23 mouse cellular contexts compared by ENCODE assay signal in genomic region chr13:37876836-37877235, GRCm38 (mm10).
DNase-seq lines count a peak whose midpoint lies in the region; ATAC-seq and TF ChIP-seq lines count a peak whose summit lies in the region.
"Had no signal": no experiment of that assay in that cellular context is flagged by ENCODE, and none has a peak within 500 bp of the region (broad histone marks: within the 10 kb centered on the region; RNA-seq: fewer than 3 reads in every experiment).

No protein-coding gene starts in this region.

- H3K9me3 ChIP-seq in liver, embryonic 16.5 days (replicated peaks; ENCODE audit: control insufficient read depth, low read length): no peaks in the 10 kb centered on the region
- H3K9me3 ChIP-seq: embryonic facial prominence, embryonic 10.5 days; forebrain, embryonic 10.5 days; heart, embryonic 13.5 days; limb, embryonic 12.5 days; midbrain, embryonic 13.5 days; neural tube, embryonic 12.5 days had no signal

- 45% methylated on average over 4 of the region's 4 CpGs for WGBS in liver, embryonic 16.5 days (ENCODE audit: insufficient replicate concordance)

- no peak overlapping the region for H3K9ac ChIP-seq in liver, embryonic 16.5 days (ENCODE audit: low read depth, low read length)
- H3K9ac ChIP-seq: heart, embryonic 13.5 days; limb, embryonic 12.5 days; lung, embryonic 14.5 days; midbrain, embryonic 13.5 days; neural tube, embryonic 12.5 days had no signal

- no peaks in the 10 kb centered on the region for H3K36me3 ChIP-seq in liver, embryonic 16.5 days (ENCODE audit: control insufficient read depth, insufficient read depth)
- H3K36me3 ChIP-seq: embryonic facial prominence, embryonic 10.5 days; forebrain, embryonic 10.5 days; heart, embryonic 13.5 days; limb, embryonic 12.5 days; midbrain, embryonic 13.5 days; neural tube, embryonic 12.5 days had no signal

- H3K4me1 ChIP-seq in brown adipose tissue, adult 24 weeks (ENCODE audit: control insufficient read depth, insufficient read depth, insufficient read length, low read length): peaks cover 56% of the 10 kb centered on the region
- H3K4me1 ChIP-seq in liver, embryonic 16.5 days (ENCODE audit: control insufficient read depth, low read depth, low read length): peaks cover 88% of the 10 kb centered on the region
- H3K4me1 ChIP-seq: neural tube, embryonic 12.5 days had no signal

- H3K27ac ChIP-seq in brown adipose tissue, adult 24 weeks (replicated peaks; ENCODE audit: low read depth, low read length): peak overlapping the region; percentile 43; the same call in 1 of the 2 replicates
- H3K27ac ChIP-seq in liver, embryonic 16.5 days (ENCODE audit: low read length): peak overlapping the region; percentile 56; the same call in 1 of the 2 replicates
- no peak overlapping the region for H3K27ac ChIP-seq in left cerebral cortex, adult 2 months
- H3K27ac ChIP-seq: embryonic facial prominence, embryonic 10.5 days; forebrain, embryonic 10.5 days; heart, embryonic 13.5 days; layer of hippocampus, adult 2 months; limb, embryonic 12.5 days; midbrain, embryonic 13.5 days; neural tube, embryonic 12.5 days had no signal

- ATAC-seq in liver, embryonic 16.5 days (ENCODE audit: low read depth): no peak
- ATAC-seq: CD4-positive, CD25-positive, alpha-beta regulatory T cell, adult 4 months; forebrain, embryonic 16.5 days; midbrain, embryonic 13.5 days had no signal

- intact Hi-C loops in left cerebral cortex, adult 2 months (cut with DNase I): no loop called here

- peak; percentile 47 for DNase-seq in adrenal gland, postnatal 14 days
- DNase-seq in adrenal gland, adult 18-20 months (ENCODE audit: low spot score in 2 of 2): no peak
- DNase-seq in kidney, postnatal 25 days: peak; percentile 39 to 65
- no peak for DNase-seq in kidney, postnatal 4 days
- no peak for DNase-seq in left cerebral cortex, adult 2 months (ENCODE audit: extremely low spot score in 1 of 2, low spot score in 2 of 2)
- DNase-seq: cerebellum, adult 11 months; cerebellum, adult 9-11 months; gastrocnemius, postnatal 14 days; heart, adult 11 months; heart, postnatal 14 days; lung, embryonic 14.5 days; right cerebral cortex, postnatal 14 days had no signal

- no peak for TF ChIP-seq CTCF in left cerebral cortex, adult 2 months (IDR thresholded peaks at IDR 0.05)

- H3K4me2 ChIP-seq in liver, embryonic 16.5 days (ENCODE audit: low read depth, low read length): no peak overlapping the region
- H3K4me2 ChIP-seq: heart, embryonic 13.5 days; limb, embryonic 12.5 days; lung, embryonic 14.5 days; midbrain, embryonic 13.5 days; neural tube, embryonic 12.5 days had no signal

- H3K4me3 ChIP-seq in brown adipose tissue, adult 24 weeks (ENCODE audit: insufficient read depth, low read depth, low read length): no peak overlapping the region
- H3K4me3 ChIP-seq in liver, embryonic 16.5 days (ENCODE audit: low read depth, low read length): no peak overlapping the region
- no peak overlapping the region for H3K4me3 ChIP-seq in left cerebral cortex, adult 2 months
- H3K4me3 ChIP-seq: embryonic facial prominence, embryonic 10.5 days; forebrain, embryonic 10.5 days; heart, embryonic 13.5 days; layer of hippocampus, adult 2 months; limb, embryonic 12.5 days; midbrain, embryonic 13.5 days; neural tube, embryonic 12.5 days had no signal

- H3K27me3 ChIP-seq in liver, embryonic 16.5 days (ENCODE audit: control insufficient read depth, insufficient read depth, low read depth, low read length): no peaks in the 10 kb centered on the region
- H3K27me3 ChIP-seq: heart, embryonic 13.5 days; limb, embryonic 12.5 days; midbrain, embryonic 13.5 days; neural tube, embryonic 12.5 days had no signal

Comparison
In these comparisons a context has a peak if more than half of its experiments do, and no peak if none do; other contexts are left out.
1. DNase-seq: peak in adrenal gland, postnatal 14 days (single experiment) and kidney, postnatal 25 days (2 of 2); none in adrenal gland, adult 18-20 months (0 of 2), kidney, postnatal 4 days (0 of 2) and left cerebral cortex, adult 2 months (0 of 2).